Mouse (Mus musculus) mammary gland, adult 2 months (tissue): ENCODE measurements around the gene Adpgk. TPM values are rescaled to one million over a fixed set of nuclear protein-coding genes. Genes with fewer than 3 reads are reported as not detected.

Experiments
- polyA plus RNA-seq: library from polyadenylated mRNA; depleted of rRNA; stranded (reverse); fragments of >200 nt; gene quantifications from 2 replicates; pipeline ENCODE4 v1.2.3, GENCODE M21; 2012; ENCODE audit warnings: low replicate concordance; rRNA removed

Gene Adpgk
- 17.0 and 19.2 TPM in 2 replicates for polyA plus RNA-seq

GRCm38 (mm10) chr9:59290957-59291687, at the start of gene Adpgk:
TSS of gene Adpgk (plus strand) at chr9:59291558.

GRCm38 (mm10) chr9:59353253-59353639, 61.9 kb downstream of the Adpgk start, which contains the start of gene Bbs4:
TSS of gene Bbs4 (minus strand) at chr9:59353508.

Other genes starting within 250 kb of the Adpgk start
- gene Bbs4, start 62.0 kb downstream of the Adpgk start, polyA plus RNA-seq = 2.1 and 4.3 TPM in 2 replicates
- gene Arih1, start 195.1 kb downstream of the Adpgk start, polyA plus RNA-seq = 12.4 and 33.4 TPM in 2 replicates
- gene Hexa, start 248.0 kb downstream of the Adpgk start, polyA plus RNA-seq = 130 and 137 TPM in 2 replicates
- gene Tmem202, start 248.3 kb downstream of the Adpgk start, polyA plus RNA-seq = 0.50 and 0.55 TPM in 2 replicates